Mouse (Mus musculus): ENCODE results near the gene Gm49601. TPM values are rescaled to one million over a fixed set of nuclear protein-coding genes. Genes with fewer than 3 reads are reported as not detected.

Gene Gm49601
- total and polyA plus RNA-seq, 2 experiments from 2014 or later = 4.9 to 33.4 TPM

DNA sequence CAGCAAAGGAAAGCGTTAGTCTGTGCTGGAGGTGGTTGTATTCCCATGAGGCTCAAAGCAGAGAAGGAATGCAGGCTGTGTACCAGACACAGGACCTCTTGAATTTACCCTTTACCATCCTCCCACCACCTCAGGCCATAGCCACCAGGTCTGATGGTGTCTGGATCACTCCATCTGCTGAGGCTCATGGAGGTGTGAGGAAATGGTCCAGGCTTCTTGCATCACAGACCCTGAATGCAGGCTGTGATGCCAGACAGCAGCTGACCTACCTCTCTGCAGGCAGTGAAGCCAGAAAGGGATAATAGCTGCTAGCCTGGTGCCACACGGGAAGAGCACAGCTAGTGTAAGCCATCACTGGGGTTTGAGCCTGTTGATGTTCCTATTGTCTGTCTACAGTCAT is 12.2 kb upstream of the Gm49601 start:
- TF ChIP-seq CTCF (IDR thresholded peaks at IDR 0.05; ENCODE audit: low read depth) = no peak
- Histone ChIP-seq H3K9ac (no peak overlapping the region), H3K9me3 (ENCODE audit: low read length) (no peaks in the 10 kb centered on the region), H3K27me3 (ENCODE audit: insufficient read depth, low read length) (no peaks in the 10 kb centered on the region), H3K36me3 (ENCODE audit: insufficient read depth) (no peaks in the 10 kb centered on the region), H3K4me1 (ENCODE audit: insufficient read depth) (no peaks in the 10 kb centered on the region), H3K27ac (ENCODE audit: low read depth, low read length) (no peak overlapping the region), H3K4me2 (ENCODE audit: low read depth) (no peak overlapping the region), H3K4me3 (ENCODE audit: low read depth, low read length) (no peak overlapping the region)
- DNase-seq (no peak), ATAC-seq (no peak)
- 38% methylated on average over 2 of the region's 2 CpGs for WGBS

DNA sequence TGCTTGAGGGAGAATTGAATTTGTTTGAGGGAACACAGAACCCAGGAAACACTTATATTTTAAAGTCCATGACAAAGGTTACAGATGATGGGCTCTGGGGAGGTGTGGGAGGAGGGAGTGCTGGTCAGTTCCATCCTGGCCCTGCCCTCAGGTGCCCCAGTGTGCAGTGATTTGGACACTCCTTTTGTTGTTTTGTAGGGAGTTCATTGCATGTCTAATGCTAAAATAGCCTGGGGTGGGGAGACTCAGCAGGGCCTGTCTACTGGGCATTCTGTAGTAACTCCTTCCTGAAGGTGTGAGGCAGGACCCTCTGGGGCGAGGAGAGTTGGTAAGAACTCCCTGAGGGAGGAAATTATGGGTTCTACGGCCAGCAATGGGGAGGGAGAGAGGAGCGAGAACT is 10.6 kb upstream of the Gm49601 start:
- 68% methylated on average over 3 of the region's 3 CpGs for WGBS
- no peak for DNase-seq

DNA sequence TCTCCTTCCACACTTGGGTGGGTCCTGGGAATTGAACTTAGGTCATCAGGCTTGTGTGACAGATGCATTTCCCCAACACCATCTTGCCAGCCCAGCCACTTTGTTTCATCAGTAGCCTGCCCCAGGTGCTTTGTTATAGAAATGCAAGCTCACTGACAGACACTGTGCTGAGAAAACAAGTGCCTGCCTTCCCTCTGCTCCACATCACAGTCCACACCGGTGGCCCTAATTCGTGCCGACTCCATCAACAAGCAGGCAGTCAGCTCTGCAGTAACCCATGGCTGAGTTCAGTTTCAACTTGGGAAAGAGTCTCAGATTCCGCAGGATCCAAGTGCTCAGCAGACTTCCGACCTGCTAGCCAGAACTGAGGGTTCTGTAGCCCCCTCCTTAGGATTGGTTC is 10.2 kb upstream of the Gm49601 start:
- ATAC-seq = no peak
- H3K27ac ChIP-seq (ENCODE audit: low read depth, low read length) = no peak overlapping the region
- no peak overlapping the region for H3K4me2 ChIP-seq (ENCODE audit: low read depth)
- H3K4me3 ChIP-seq (ENCODE audit: low read depth, low read length) = no peak overlapping the region
- WGBS = 83% methylated on average over 5 of the region's 5 CpGs
- H3K9me3 ChIP-seq (ENCODE audit: low read length) = no peaks in the 10 kb centered on the region
- H3K9ac ChIP-seq = no peak overlapping the region
- TF ChIP-seq CTCF (IDR thresholded peaks at IDR 0.05; ENCODE audit: low read depth) = no peak
- no peaks in the 10 kb centered on the region for H3K27me3 ChIP-seq (ENCODE audit: insufficient read depth, low read length)
- DNase-seq = no peak
- H3K4me1 ChIP-seq (ENCODE audit: insufficient read depth) = no peaks in the 10 kb centered on the region
- no peaks in the 10 kb centered on the region for H3K36me3 ChIP-seq (ENCODE audit: insufficient read depth)

More for the DNA sequence above, 10.6 kb upstream of the Gm49601 start:
- H3K9me3 ChIP-seq (ENCODE audit: low read length) = no peaks in the 10 kb centered on the region
- no peak overlapping the region for H3K27ac ChIP-seq (ENCODE audit: low read depth, low read length)
- H3K4me2 ChIP-seq (ENCODE audit: low read depth) = no peak overlapping the region
- ATAC-seq = no peak
- H3K4me1 ChIP-seq (ENCODE audit: insufficient read depth) = no peaks in the 10 kb centered on the region
- no peak for TF ChIP-seq CTCF (IDR thresholded peaks at IDR 0.05; ENCODE audit: low read depth)
- H3K4me3 ChIP-seq (ENCODE audit: low read depth, low read length) = no peak overlapping the region
- H3K36me3 ChIP-seq (ENCODE audit: insufficient read depth) = no peaks in the 10 kb centered on the region
- no peaks in the 10 kb centered on the region for H3K27me3 ChIP-seq (ENCODE audit: insufficient read depth, low read length)
- no peak overlapping the region for H3K9ac ChIP-seq

DNA sequence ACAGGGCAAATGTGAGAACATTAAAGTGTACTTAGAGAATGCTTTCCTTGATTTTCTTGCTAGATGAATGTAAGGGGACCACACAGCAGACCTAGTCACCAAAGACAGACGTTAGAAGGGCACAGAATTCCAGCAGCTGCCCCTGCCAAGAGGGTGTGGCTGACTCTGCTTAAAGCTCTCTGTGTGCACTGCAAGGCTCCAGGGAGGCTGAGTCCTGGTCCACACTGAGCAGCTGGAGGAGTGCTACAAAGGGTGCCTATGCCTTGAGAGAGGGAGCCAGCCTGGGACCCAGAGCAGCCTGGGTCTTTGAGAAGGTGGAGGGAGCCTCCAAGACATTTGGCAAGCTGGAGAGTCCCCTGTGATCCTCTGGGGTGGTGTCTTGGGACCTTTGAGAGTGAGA is 7.1 kb upstream of the Gm49601 start:
- Histone ChIP-seq H3K4me1 (ENCODE audit: insufficient read depth) (peaks cover 2% of the 10 kb centered on the region; the same call in 1 of the 2 replicates), H3K36me3 (ENCODE audit: insufficient read depth) (no peaks in the 10 kb centered on the region), H3K4me2 (ENCODE audit: low read depth) (no peak overlapping the region), H3K9me3 (ENCODE audit: low read length) (no peaks in the 10 kb centered on the region), H3K27me3 (ENCODE audit: insufficient read depth, low read length) (no peaks in the 10 kb centered on the region), H3K27ac (ENCODE audit: low read depth, low read length) (no peak overlapping the region), H3K9ac (no peak overlapping the region), H3K4me3 (ENCODE audit: low read depth, low read length) (no peak overlapping the region)
- ATAC-seq (no peak), DNase-seq (no peak)
- 10% methylated on average over 1 of the region's 1 CpGs for WGBS
- no peak for TF ChIP-seq CTCF (IDR thresholded peaks at IDR 0.05; ENCODE audit: low read depth)

DNA sequence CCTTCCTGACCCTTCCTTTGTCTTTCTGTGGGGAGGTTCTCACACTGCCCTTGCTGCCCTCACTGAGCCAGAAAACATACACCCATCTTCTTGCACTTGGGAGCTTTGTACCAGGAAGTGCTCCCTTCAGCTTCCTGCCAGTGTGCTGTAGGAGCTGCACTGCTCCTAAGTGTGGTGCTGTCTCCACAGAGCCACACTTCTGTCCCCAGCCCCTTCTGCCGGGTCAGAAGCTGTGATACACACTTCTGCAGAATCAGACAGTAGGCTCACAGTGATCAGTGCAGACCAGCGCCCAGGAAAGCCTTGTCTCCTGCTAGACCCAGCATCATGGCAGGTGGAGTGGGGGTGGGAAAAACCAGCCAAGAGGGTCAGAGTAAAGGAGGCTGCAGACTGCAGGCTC is 6.6 kb upstream of the Gm49601 start:
- 49% methylated on average over 2 of the region's 2 CpGs for WGBS
- no peak for DNase-seq
- Histone ChIP-seq H3K9me3 (ENCODE audit: low read length) (no peaks in the 10 kb centered on the region), H3K27ac (ENCODE audit: low read depth, low read length) (no peak overlapping the region), H3K4me1 (ENCODE audit: insufficient read depth) (peaks cover 7% of the 10 kb centered on the region; the same call in 1 of the 2 replicates), H3K36me3 (ENCODE audit: insufficient read depth) (no peaks in the 10 kb centered on the region), H3K4me3 (ENCODE audit: low read depth, low read length) (no peak overlapping the region), H3K27me3 (ENCODE audit: insufficient read depth, low read length) (no peaks in the 10 kb centered on the region), H3K4me2 (ENCODE audit: low read depth) (no peak overlapping the region), H3K9ac (no peak overlapping the region)
- no peak for TF ChIP-seq CTCF (IDR thresholded peaks at IDR 0.05; ENCODE audit: low read depth)
- no peak for ATAC-seq

DNA sequence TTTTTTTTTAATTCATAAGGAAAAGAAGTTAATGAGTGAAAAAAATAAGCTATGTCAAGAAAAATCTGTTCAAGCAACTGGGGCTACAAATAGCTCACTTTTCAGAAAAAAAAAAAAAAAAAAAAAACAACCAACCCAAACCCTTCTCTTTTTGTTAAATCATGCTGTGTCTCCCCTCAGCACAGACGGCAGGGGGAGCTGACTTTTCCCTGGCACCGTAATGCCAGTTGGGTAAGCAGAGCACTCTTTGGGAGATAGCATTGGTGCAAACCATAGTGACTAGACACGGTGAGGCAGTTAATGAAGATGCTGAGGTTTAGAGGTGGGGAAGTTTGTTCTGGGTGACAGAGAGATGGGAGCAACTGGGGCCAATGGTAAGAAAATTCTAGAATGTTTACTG is 5.8 kb upstream of the Gm49601 start:
- H3K4me3 ChIP-seq (ENCODE audit: low read depth, low read length) = no peak overlapping the region
- TF ChIP-seq CTCF (IDR thresholded peaks at IDR 0.05; ENCODE audit: low read depth) = peak; percentile 65
- H3K27me3 ChIP-seq (ENCODE audit: insufficient read depth, low read length) = no peaks in the 10 kb centered on the region
- ATAC-seq (no peak), DNase-seq (peak; percentile 52)
- no peaks in the 10 kb centered on the region for H3K36me3 ChIP-seq (ENCODE audit: insufficient read depth)
- WGBS = 41% methylated on average over 3 of the region's 3 CpGs
- H3K9ac ChIP-seq = no peak overlapping the region
- H3K27ac ChIP-seq (ENCODE audit: low read depth, low read length) = no peak overlapping the region
- no peak overlapping the region for H3K4me2 ChIP-seq (ENCODE audit: low read depth)
- H3K4me1 ChIP-seq (ENCODE audit: insufficient read depth) = peaks cover 13% of the 10 kb centered on the region
- H3K9me3 ChIP-seq (ENCODE audit: low read length) = no peaks in the 10 kb centered on the region

DNA sequence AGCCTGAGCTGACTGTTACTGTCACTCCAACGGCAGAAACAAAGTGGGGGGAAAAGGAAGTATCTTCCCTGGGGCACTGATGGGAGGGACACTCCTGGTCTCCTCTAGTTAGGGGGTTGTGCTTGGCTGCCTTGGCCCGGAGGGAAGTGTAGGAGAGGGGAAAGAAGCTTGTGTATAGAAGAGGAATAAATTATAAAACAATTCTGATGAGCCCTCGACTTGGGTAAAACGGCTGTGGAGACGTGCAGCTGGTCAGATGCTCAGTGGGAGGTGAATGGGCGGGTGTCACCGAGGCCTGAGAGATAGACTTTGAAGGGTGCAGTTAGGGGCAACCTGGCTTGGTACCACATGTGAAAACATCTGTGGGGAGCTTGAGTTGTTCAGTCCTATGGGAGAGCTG is 4.9 kb upstream of the Gm49601 start:
- H3K9me3 ChIP-seq (ENCODE audit: low read length) = no peaks in the 10 kb centered on the region
- no peak for ATAC-seq
- H3K36me3 ChIP-seq (ENCODE audit: insufficient read depth) = no peaks in the 10 kb centered on the region
- no peak overlapping the region for H3K4me2 ChIP-seq (ENCODE audit: low read depth)
- no peaks in the 10 kb centered on the region for H3K27me3 ChIP-seq (ENCODE audit: insufficient read depth, low read length)
- H3K9ac ChIP-seq = no peak overlapping the region
- no peak for TF ChIP-seq CTCF (IDR thresholded peaks at IDR 0.05; ENCODE audit: low read depth)
- DNase-seq = no peak
- no peak overlapping the region for H3K4me3 ChIP-seq (ENCODE audit: low read depth, low read length)
- 65% methylated on average over 7 of the region's 7 CpGs for WGBS
- no peak overlapping the region for H3K27ac ChIP-seq (ENCODE audit: low read depth, low read length)
- H3K4me1 ChIP-seq (ENCODE audit: insufficient read depth) = peaks cover 14% of the 10 kb centered on the region

Data from forebrain, postnatal 0 days (tissue).